Mouse (Mus musculus): ENCODE measurements at regions not wholly inside any gene's neighbourhood (a gene's known extent, or its start where the extent isn't known, plus 50 kb on each side); places are given as distances from the start of the nearest gene placed in this dataset.

DNA sequence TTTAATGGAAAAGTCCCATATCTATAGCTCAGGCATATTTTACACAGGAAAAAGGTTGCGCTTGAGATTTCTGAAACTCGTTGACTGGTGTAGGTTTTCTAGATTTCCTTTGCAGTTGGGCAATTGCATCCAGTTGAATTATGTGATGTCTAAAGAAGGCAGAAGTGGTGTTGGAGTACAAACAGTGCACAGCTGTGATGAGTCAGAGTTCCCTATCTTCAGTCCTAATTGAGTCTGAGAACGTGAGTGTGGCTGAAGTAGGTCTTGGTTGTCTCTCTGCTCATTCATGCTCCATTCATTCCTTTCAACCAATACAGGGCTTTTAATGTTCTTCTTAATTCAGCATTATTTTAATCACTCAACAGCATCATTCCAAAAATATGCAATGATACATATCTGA lies 142.9 kb upstream of the Dpyd start:
- DNase-seq: no peak

DNA sequence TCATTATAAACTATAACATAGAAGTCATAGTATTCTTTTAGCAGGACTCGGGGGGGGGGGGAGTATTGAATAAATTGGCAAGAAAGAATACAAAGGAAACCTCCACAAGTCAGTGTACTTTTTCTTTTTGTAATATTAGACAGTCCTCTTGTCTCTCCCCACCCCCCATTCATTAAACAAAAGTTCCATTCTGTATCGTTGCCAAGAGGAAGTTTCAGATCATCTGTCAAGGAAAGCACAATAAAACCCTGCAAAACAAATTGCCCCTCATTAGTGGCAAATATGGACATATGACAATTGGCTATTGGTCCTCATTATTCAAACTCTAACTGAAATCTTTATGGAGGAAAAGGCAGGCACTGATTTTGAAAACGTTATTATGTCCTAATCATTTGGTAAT lies 140.2 kb upstream of the Dpyd start:
- DNase-seq: no peak

DNA sequence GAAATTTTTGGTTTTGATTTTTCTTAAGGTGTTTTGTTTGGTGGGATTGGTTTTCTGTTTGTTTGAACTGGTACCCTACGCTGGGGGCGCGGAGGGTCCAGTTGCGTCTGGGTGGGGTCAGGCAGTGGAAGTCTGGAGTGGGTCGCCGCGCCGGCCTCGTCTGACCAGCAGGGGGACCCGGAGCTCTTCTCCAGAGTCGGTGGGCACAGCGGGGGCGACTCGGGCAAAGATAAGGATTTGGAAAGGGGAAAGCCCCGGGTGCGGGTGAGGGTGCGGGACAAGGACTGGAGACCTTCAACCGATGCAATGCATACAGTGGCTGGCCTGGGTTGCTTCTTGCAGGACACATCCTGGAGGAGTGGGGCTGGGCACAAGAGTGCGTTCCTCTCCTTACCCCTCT lies 136.2 kb upstream of the Dpyd start:
- DNase-seq: no peak

DNA sequence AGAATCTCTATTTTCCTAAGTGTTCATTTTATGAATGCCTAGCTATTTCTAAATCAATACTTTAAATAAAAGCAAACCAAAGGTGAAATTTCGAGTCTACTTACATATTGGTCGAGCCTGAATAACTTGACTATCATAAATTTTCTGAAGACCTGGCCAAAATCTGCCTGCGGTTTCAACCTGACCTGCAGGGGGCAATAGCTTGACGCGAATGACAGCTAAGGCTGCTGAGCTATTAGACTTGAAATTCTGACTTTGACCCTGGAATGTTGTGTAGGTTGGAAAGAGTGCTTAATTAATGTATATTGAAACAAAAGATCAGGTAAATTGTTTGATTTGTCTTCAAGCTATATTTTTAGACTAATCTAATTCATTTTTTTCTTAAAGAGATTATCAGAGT lies 133.4 kb upstream of the Dpyd start:
- peak; percentile 44 for DNase-seq

DNA sequence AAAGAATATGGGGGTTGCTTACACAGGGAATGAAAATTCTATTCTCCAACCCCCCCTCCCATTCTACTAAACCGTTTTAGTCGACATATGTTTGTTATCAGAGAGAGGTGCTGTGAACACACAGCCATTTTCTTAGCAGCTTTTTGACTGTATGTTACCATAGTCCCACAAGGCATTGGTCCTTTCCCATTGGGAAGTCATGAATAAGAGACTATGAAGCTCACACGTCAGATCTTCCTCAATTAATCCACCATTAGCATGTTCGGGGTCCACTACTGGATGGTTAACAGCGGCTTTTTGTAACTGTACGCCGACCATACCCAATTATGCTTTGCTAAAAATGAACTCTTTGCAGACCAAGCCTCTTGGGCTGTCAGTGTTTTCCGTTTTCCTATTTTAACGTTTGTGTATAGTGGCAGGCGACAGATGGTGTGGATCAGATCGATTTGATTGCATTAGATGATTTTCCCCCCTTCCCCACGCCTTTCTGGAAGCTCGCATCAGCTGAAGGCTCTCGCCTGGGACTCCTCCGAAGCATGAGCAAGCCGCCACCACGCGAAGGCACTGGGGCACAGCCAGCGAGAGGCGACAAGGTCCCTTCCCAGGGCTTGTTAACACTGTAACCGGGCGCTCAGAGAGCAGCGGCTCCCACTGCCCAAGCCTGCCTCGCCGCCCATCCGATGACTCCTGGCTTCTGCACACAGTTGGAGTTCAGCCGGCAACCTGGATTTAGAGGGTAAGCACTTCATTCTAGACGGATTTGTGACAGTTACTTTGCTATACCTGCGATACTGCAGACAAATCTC lies 131.9 kb upstream of the Dpyd start:
- no peak for DNase-seq

DNA sequence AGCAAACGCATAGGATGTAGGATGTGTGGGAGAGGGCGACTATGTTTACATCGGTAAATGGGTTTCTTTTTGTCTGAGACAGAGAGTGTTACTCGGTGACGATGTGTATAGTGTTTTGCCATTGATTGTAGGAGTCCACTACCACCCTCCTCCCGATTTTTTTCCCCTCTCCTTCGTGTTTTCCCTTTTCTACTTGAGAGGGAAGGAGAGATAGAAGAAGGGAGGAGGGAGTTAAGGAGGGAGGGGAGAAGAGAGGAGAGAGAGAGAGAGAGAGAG lies 131.4 kb upstream of the Dpyd start:
- DNase-seq: no peak

DNA sequence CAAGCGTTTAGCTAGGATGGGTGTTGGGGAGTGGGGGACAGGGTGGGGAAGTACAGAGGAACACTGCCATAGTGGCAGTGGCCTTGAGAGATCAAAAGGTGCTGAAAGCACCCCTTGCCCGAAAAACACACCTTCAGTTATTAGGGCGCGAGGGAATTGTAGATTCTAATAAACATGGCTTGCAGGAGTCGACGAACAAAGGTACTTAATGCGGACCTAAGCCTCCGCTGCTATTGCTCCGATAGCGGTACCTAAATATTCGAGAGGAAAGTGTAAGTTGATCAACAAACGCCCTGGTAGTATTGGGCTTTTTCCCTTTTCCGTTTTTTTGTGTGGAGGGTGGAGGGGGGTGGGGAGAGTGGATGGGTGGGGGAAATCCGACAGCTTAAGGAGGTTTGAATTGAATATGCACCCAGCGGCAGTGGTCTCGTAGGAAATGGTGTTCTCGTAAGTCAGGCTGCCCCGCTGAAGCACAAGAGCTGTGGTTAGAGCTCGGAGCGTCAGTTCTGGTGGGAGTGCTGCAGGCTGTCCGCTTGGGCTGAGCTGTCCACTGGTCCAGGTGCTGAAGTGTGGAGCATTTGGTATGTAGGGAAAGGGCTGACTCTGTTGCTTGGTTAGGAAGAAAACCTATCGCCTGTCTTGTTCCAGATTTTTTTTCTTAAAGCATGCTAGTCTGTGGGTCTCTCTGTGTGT lies 130.8 kb upstream of the Dpyd start:
- DNase-seq: peak; percentile 84

DNA sequence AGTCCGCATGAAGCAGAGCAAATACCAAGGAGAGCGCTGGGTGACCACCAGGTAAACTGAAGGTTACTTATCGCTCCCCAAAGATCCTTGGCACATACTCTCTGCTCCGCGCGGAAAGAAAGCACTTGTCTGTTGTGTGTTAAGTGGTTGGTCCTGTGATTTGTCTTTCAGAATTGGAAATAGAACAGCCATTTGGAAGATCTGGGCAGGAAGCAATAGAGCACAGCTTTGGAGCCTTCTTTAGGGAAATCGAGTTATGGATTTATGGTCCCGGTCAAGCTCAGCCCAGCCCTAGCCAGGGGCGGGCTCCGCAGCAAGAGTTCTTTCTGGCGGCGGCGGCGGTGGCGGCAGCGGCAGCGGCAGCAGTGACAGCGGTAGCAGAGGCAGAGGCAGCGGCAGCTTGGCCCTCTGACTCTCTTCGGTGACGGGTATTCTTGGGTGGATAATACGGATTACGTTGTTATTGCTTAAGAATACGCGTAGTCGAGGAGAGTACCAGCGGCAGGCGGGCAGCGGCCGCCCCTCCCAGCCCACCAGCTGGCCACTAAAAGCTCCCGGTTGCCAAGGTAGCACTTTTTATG lies 128.4 kb upstream of the Dpyd start:
- no peak for DNase-seq

DNA sequence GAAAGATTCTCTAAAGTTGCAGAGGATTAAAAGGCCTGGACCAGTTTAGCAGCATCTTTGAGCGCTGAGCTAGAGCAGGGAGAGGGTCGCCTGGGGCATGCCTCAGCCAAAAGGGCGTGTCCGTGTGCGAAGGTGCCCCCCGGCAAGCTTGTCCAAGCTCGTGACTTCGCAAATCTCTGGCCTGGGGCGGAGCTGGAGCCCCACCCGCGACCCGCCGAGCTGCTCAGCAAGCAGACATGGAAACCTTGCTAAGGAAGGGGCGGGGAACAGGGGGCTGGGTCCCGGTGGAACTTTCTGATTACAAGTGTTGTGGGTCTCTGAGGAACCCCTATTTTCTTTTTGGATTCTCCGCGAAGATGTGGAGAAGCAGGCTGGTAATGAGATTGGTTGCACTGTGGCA lies 127.6 kb upstream of the Dpyd start:
- DNase-seq: no peak

DNA sequence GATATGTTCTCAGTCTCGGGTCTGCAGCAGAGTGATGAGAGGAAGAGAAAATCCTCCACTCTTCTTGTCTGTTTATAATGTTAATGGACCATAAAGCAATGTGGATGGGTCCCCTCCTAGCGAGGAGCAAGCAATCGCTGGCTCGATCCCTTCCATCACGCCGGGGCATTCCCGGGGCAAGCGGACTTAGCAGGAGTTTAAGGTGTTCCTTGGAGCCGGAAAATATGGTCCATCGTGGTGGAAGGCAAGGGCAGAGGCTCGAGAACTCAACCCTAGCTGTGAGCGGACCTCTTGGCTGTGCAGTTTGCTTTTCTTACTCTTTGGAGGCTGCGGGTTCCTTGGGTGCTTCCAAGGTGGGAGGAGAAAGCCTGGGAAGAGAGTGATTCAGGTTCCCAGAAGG lies 127.1 kb upstream of the Dpyd start:
- no peak for DNase-seq

DNA sequence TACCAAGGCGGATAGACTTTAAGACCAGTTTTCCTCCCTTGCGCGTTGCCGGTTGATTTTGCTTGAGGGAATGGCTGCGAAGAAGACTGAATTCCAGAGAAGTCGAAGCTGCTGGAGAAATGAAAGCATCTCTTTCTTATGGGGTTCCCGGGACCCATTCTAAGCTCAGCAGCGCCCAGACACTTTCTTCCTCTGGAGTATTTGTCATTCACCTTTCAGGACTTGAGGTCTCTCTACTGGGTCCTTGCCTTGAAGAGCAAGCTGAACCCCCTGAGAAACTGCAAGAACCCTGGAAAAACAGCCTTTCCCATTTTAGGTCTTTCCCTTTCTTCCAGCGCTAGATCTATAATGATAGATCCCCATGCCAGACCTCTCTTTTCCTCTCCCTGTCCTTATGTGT lies 126.7 kb upstream of the Dpyd start:
- DNase-seq: no peak

DNA sequence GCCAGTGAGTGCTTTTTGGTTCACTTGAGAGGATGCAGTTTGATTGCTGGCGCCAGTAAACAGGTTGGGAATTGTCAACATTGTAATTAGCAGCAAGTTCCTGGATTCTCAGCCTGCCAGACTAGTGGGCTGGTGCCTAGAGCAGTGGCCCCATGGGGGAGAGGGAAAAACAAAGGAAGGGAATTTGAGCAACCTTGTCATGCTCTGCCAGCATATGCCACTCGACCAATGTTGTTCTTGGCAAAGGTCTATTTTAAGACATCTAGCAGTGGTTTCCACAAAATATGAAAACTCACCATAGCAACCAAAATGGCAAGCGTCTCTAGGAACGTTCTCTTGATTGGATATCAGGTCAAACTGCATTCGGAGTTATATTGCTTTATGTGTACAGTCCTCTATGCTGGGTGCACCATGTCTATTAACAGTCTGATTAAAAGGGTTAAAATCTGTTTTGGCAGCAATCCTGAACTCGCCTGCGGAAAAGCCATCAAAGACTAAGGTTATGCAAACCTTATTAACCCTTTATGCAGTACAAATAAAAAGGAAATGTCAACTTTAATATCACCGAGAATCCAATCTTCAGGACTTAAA lies 118.1 kb upstream of the Dpyd start:
- no peak for DNase-seq

DNA sequence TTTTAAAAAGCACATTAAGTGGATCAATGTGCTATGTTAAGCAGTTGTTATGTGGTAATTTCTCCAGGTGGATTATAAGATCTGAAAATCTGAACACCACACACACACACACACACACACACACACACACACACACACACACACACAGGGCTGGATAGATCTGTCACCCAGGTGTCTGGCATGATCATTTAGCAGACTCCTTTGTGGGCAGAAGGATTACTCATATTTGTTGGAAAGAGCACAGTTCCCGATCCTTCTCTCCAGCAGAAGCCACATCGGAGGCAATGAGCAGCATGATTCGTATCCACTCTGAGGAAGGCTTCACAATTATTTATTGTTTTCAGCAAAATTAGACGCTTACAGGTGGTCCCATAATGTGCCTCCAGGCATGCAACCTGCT lies 116.6 kb upstream of the Dpyd start:
- DNase-seq: no peak

DNA sequence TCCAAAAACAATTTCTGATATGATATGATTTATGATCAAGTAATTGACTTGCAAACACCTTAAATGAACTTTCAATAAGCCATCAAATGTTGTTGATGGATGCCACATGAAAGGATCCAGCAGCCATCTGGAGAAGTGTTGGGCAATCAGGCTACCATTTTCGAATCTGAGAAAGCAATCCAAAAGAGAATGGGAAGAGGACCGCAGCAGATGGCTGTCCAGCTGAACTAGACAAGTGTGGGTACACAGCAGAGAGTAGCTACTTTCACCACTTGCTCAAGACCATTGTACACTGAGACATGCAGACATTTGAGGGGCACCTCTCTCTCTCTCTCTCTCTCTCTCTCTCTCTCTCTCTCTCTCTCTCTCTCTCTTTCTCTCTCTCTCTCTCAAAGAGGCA lies 102.3 kb upstream of the Dpyd start:
- no peak for DNase-seq

DNA sequence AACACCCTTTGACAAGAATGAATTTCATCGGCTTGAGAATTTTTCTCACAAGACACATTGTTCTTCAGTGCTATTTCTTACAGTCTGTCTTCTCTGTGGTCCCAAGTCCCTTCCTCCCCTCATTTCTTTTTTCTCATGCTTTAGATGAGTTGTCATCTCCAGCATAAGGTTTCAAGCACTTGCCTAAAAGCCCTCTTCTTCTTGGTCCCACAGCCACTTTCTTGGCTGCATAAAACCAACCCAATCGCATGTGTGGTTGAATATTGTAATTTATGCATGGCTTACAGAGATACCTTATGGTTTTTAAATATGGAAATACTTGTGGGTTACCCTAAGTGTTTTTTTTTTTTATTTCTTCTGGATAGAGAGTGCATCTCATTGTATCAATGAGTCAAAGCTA lies 96.3 kb upstream of the Dpyd start:
- DNase-seq: no peak

DNA sequence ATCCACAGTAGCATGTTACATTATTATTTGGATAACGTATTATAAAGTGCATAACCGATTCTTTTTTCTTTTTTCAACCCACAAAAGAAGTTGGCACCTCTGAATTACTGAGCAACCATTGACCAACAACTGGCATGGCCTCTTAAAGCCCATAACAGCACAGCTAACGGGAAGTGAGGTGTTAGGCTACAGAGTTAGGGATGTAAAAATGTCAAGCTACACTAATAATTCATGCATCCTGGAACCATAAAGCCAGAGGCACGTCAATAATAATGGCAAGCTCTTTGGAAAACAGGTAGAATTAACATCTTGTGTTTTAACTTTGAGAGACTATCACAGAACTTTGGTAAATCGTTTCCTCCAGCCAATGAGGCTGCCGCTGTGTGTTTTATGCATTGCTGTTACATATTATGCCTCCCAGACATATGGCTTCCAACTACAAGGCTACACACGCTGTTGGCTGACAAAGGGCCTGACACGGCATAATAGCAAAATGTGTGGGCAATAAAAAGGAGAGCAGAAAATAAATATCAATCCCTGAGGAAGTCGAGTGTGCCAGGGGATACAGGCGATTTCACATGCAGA lies 89.6 kb upstream of the Dpyd start:
- no peak for DNase-seq

DNA sequence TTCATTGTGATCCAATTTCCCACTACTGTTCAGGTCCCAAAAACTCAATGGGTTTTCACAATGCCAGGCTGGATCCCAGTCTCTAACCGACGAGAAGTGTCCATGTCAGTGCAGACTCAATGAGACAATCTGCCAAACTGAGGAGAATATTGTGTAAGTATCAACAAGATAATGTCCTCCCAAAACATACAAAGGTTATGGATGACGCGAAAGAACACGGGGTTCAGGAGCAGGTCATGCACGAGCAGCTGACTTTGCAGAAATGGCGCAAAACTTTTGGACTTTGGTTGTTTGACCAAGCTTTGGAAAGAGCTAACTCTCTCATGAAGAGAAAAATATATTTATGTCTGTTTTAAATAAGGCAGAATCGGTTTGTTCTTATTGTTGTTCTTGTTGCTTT lies 83.9 kb upstream of the Dpyd start:
- no peak for DNase-seq

DNA sequence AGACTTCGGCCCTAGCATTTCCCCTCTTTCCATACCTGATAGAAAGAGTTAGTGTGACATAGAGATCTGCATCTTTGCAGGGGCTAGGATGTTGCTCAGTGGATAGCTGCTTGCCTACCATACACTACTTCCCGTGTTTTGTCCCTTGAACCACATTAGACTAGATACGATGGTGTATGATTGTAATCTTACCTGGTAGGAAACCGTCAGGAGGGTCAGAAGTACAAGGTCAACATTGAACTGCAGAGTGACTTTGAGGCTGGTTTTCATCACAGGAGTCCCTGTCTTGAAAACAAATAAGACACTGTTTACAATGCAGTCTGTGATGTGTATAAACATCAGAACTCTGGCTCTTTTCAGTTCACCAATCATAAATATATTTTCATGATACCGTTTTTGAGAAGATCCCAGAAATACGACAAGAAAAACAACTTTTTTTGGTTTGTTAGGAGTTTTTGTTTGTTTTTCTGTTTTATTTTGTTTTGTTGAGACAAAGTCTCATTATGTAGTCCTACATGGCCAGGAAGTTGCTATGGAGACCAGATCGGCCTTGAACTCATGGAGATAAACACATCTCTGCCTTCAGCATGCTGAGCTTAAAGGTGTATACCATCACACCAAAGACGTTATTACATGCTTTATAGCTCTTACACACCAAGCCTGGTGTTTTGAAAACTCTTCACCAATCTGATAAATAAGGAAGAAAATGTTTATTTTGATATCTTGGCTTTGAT lies 81.2 kb upstream of the Dpyd start:
- no peak for DNase-seq

DNA sequence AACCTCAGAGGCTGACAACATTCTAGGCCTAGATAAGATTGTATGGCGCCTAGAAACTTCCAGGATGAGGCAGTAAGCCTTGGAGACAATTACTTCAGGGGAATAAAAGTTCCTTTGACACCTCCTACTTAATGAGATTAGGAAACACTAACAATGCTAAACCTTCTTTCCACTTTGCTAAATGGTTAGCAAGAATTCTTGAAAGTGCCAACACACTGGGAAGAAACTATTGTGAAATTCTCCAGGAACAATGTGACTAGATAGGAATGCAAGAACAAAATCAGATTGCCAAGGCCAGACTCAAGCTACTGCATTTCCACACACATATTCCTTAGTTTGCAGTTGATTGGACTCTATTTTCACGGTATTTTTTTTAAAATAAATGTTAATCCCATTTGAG lies 76.0 kb upstream of the Dpyd start:
- no peak for DNase-seq

DNA sequence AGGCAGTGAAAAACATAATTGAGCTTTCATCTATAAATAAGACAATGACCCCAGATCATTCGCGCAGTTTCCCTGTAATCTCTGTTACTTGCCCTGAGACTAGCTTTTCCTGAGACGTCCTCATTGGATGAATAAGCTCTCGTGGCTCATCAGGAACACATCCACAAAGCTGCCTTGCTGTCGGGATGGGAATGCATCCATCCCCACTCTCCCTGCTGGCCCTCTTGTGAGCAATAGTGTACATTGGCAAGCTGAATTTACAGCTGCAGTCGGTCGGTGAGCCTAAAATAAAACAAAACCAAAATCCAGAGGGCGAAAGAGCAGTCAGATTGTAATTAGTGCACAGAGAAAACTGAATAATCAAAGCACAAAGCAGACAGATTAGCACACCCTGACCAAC lies 74.5 kb upstream of the Dpyd start:
- no peak for DNase-seq

DNA sequence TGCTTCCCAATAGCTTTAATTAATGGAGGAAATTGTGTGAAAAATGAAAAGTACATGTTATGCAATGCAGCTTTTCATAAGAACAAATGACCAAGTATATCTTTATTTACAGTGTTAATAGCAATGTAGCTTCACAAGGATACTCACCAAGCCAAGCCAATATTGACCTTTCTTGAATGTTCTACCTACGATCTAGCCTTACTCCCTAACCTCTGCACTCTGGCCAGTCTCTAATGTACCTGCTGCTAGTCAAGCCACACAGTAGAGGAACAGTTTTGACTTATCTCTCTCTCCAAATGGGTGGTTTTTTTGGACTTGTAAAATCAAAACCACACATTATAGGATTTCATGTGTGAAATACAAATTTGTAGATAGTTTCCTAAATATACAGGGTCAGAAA lies 70.8 kb upstream of the Dpyd start:
- no peak for DNase-seq

DNA sequence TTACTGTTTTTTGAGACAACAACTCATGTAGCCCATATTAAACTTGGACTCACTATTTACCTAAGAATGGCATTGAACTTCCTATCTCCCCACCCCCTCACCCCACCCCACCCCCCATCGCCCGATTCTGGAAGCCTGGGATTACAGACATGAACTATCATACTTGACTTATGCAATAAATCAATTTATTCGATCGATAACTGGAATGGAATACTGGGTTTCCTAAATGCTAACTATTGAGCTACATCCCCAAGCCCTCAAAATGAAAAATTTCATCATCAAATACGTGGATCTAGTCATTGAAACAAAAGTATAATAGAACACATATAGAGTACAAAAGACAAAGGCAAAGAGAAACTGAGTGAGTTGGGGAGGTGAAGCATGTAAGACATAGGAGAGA lies 70.1 kb upstream of the Dpyd start:
- DNase-seq: no peak

DNA sequence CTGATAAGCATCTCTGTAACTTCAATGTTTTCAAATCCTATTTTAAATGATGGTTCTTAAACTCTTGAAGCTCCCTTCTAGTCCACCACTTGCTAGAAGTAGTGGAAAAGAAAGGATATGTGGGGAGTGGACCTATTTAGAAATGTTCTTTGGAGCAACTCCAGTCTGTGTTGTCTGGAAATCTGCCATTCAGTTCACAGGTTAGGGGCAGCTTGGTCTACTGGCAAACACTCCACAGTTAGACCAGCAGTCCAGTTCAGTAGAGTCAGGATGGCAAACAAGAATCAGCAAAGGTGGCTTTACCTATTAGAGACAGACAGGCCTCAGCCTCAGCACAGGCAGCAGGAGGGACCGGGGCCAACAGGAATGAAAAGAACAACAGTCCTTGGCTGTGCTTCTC lies 67.3 kb upstream of the Dpyd start:
- no peak for DNase-seq
